Mouse (Mus musculus): Measurements from ENCODE around the gene Stx6.

Gene Stx6

DNA sequence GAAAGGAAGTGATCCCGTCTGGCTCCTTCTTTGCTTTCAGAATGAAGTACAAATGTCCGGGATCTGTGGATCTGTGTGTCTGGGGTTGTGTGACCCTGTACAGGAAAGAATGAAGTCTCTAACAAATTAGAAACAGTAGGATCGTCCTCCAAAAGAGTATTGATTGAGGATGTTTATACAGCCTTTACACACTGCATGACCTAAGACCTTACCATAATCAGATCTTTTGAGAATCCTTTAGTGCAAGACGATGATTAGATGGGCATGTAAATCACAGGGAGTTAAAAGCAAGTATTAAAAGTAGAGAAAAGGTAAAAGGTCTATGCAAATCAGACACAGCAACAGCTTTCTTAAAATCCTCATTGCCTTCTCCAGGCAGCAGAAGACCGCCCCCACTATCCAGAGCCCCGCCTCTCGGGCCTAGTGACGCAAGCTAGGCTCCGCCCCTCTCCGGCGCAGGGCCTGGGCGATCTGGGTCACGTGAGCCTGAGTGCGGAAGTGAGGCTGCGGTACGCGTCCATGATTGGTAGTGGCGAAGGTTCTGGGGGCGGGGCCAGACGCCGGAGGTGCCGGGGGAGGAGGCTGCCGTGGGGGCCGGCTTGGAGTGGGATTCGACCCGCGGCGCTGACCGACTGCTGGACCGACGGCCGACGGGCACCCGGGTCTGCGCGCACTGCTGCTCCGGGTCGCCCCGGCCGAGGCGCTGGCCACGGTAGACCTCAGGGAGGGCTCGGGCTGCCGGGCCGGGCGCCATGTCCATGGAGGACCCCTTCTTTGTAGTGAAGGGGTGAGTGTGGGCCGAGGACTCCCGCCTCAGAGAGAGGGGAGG is at the start of gene Stx6:
Gene Stx6, plus strand, starts transcription at position 575 of the 829 bp plus-strand sequence.
- peak; percentile 97 for DNase-seq (ENCODE audit: low spot score)

DNA sequence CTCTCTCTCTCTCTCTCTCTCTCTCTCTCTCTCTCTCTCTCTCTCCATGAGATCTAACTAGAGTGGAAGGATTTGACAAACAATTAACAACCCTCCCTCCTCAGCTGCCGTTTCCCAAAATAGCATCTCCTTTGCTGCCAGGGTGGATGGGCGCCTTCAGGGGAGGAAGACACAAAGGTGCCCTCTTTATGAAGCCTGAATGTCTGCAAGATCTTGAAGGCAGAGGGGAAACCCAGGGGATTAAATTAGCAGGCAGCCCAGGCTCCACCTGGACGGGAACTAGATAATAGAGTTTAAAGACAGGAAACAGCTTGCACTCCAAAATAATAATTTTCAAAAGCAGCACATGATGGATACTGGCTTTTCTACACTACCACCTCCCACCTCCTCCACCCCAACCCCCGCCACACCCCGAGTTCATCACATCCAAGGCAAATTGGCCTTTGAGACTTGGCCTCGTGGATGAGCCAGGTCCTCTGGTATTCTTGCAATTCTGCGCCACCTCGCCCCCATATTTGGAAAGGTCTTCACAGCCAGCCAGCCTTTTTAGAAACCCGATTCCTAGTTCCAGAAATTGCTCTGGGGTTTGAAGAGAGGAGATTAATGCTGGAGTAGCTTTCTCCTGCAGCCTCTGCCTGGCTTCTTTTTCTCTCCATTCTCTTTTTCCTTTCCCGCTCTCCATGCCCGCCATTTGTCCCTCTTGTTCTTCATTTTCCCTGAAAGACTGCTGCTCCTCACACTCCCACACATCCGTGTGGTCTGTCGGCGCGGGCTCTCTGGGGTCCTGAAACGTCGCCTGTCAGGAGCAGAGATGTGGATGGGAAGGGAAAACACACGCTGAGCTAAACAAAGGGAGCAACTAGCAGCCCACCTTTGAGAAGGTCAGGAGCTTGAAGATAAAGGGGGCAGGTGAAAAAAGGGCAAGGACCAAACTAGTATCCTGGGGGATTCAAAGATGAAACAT is 48.8 kb upstream of the Stx6 start:
- no peak for DNase-seq (ENCODE audit: low spot score)

DNA sequence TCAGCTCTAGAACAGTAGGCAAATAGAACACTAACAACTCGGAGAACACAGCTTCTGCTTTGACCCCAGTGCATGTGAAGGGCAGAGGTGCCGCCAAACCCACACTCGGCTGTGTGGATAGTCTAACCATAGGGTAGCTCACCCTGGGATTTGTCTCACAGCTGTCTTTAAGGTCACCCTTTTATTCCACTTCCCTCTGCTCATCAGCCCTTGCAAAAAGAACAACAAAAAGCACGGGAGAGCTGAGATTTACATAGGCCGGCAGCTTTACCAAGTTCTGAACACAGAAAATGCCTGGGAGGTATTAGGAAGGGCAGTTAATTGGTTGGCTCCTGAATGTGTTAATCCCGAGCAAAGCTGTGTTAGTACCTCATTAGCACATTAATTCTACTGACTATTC is 47.0 kb upstream of the Stx6 start:
- no peak for DNase-seq (ENCODE audit: low spot score)

DNA sequence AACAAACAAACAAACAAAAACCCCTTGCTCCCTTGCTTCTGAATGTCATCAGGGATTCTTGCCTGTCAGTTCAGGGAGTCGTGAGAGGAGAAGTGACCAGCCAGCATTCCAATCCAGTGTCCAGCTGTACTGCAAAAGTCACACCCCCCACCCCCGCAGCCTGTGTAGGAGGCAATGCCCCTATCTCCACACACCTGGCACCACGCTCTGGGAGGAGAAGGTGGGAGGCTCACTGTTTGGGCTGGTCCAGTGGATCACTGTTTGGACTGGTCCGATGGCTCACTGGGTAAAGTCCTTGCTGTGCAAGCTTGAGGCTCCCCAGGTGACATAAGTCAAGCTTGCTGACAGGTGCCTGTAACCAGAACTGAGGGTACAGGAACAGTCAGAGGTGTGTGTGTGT is 46.4 kb upstream of the Stx6 start:
- DNase-seq (ENCODE audit: low spot score), result no peak

DNA sequence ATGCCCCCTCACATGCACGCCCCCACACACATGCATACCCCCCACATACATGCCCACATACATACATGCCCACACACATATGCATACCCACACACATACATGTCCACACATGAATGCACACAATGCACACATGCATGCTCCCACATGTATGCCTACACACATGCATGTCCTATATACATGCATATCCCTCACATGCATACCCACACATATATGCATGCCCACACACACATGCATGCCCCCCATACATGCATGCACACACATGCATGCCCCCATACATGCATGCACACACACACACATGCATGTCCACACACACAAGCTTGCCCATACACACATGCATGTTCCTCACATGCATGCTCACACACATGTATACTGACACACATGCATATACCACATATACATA is 45.6 kb upstream of the Stx6 start:
- DNase-seq (ENCODE audit: low spot score), result no peak

DNA sequence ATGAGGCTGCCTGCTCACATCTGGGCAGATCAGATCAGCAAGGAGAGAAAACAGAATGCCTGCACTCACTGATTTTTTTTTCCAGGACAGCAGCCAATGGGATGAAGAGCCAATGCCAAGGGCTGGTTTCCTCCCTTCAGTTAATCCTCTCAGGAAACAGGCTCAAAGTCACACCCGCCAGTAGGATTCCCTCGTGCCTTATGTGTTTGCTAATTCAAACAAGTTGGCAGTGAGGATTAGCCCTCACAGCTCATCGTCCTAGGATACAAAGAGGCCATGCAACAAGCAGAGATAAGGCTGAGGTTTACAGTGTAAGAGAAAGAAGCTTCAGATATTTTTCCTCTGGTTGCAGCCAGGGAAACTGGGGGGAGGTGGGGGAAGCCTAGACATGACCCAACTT is 44.6 kb upstream of the Stx6 start:
- DNase-seq (ENCODE audit: low spot score), result no peak

DNA sequence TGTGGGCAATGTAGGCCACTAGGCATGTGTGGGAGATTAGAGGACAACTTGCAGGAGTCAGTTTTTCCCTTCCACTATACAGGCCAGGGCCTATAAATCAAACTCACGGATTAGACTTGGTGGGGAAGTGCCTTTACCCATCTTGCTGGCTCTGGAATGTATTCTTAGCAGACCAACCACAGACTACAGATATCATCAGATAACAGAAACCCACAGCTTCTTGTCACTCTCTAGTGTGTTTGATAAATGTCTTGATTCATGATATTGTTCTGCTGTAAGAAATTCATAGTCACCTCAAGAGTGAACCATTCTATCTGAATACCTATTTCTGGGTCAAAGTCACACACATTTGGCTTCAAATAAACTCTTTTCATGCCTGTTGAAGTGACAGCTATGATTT is 38.8 kb upstream of the Stx6 start:
- no peak for DNase-seq (ENCODE audit: low spot score)

DNA sequence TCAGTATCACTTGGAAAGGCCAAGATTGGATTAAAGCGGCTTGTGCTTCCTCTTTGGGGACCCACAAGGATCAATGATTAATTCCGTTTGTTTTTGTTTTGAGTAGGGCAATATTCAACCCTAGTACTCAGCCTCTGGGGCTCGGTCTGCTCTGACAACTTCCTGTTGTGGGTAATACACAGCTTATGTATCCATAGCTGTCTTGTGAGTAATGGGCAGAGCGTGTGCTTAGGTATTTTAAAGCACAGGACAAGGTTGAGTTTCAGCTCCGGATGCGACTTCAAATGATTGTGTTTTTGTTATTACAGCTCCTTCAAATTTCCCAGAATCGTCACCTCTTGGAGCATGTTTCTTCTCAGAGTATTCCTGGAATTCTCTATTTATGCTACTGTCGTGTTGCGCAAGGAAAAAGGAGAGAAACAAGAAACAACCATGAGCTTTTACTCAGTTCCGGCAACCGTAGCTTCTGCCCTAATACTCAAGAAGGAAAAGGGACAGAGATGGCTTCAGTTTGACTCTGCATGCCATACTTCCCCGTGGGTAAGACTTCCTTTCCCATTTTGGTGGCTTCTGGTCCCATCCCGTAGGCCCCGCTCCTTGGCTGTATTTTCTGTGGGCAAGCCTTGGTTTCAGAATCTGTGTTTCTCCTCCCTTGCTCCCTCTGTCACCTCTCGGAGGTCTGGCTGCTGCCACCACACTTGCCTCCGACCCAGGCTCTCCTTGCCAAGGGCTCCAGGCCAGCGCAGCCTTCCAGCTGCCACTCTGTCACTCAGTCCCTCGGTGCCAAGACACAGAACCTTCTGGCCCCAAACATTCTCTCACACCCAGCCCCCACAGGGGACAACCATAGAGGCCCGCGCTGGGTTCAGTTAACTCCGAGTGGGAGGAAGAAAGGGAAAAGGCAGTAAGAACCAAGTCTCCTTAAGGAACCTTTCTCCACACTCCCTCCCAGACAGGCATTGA is 36.3 kb upstream of the Stx6 start:
- DNase-seq (ENCODE audit: low spot score), result no peak

DNA sequence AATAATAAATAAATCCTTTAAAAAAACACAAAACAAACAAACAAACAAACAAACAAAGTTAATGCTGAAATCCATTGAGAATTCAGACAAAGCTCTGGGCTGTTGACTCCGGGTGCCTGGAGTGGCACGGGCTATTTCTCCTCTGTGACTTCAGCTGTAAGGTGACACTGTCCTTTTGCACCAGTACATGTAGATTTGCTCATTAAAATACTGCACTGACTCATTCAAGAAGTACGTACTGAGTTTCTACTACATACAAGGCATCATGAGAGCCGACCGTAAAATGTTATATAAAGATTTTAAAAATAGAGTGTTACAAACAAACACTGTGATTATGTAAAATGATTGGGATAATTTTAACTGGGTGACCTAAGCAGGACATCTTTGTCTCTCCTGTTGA is 34.1 kb upstream of the Stx6 start:
- no peak for DNase-seq (ENCODE audit: low spot score)

DNA sequence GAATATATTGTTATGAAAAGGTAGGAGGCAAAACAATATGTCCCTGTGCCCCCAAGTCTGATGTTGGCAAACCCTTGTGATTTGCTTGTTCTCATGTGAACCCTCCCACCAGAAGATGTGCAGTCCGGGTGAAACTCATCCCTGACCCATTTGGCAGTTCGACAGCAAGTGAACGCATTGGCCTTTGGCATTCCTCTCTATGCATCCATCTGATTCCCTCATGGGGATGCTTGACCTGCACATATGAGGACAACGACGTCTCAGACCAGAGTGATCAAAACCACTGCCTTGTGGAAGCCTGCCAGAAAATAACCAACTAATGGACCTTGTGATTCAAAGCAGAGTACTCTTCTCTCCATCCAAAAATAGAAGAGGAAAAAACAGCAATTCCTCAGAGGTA is 31.8 kb upstream of the Stx6 start:
- no peak for DNase-seq (ENCODE audit: low spot score)

DNA sequence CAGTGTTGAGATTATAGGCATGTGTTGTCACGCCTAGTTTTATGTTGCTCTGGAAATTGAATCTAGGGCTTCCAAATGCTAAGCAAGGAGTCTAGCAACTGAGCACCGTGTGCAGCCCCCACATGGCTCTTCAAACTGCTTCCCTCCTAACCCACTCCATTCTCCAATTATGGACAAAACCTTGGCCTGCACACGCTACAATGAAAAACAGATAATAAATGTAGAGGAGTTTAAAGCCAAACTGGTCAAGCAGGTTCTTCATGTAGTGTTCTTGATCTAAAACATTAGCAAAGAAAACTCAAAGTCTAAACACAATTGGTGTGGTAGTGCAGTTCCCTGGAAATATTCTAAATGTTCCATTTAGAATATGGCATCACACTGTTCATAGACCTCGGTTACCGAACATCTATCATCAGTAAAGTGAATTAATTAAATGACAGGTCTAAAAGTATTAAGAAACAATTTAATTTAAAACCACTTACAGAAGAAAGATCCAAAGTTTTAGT is 31.0 kb upstream of the Stx6 start:
- no peak for DNase-seq (ENCODE audit: low spot score)

DNA sequence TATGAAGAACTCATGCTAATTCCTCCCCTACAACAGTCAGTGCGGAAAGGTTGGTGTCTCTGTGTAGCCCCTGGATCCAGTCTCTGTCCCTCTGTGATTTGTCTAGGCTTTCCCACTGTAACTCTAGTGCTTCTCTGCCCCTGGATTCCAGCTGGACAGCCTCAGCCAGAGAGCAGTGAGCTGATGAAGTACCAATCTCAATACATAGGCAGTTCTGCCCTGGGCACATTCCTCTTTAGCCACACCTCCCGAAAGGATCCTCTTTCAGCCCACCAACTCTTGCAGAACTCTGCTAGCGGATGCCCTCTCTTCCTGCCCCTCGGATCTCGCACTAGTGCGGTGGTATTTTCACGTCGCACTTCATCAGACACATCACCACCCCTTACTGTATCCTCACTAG is 23.6 kb upstream of the Stx6 start:
- no peak for DNase-seq (ENCODE audit: low spot score)

DNA sequence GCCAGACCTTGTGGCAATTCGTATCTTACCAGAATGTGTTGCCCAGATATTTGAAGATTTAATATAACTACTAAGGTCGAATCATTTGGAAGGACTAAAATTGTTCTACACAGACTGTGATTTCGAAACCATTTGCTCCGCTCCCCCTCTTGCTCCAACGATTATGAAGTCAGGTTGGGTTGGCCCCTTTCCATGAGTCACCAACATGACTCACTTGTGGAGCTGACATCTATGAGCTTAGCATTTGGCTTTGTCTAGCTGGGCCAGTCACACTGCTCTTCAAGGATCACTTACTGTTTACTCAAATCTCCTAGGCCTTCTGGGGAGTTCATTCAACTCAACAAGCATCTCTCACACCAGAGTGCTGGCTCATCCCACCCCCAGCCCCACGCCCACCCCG is 19.7 kb upstream of the Stx6 start:
- DNase-seq (ENCODE audit: low spot score), result peak; percentile 59

DNA sequence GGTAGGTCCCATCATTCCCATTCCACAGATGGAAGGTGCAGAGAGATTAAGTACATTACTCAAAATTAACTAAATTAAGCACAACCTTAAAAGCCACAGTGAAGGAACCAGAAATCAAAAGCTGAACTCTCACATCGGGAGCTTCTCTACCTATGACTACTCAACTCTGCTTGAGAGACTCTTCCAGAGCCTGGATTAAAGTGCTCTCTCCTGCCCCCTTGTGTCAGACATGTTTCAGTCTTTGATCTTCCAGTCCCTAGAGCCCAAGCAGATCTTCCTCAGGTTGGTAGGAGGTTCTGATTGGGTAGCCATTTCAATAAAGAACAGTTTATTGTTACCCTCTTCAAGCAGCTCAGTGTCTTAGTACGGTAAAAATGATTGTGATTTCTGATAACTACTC is 18.4 kb upstream of the Stx6 start:
- DNase-seq (ENCODE audit: low spot score), result peak; percentile 58

DNA sequence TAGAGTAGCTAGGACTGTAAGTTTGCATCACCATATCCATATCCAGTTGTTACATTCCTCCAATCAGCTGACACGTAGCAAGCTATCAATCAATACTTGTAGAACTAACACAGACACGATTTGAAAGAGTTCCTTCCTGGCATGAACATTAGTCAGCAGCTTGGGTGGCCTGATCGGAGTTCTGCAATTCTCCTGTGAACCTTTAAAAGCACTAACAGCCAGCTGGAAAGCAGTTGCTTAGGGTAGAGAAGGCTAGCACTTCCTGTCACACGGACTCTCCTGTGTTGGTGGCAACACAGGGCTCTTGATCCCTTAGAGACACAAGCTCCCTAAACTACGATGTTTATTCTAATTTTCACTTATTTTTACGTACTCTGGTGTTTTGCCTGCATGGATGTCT is 12.9 kb upstream of the Stx6 start:
- DNase-seq (ENCODE audit: low spot score), result no peak

DNA sequence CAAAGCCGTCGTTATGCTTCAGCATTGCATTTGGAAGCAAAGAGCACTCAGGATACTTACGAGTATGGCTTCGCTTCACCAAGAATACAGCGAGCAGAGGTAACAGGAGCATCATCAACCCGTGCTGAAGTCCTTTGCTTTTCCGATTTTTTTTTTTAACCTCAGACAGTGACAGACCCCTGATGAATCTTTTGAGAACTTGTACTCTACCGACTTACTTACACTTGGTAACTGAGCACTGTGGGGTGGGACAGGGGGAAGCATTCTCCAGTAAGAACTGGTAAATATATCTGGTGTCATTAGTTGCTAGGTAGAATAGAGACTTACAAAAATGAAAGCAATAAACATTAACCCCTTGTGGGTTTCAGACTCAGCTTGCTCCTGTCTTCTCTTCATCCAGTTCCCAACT is 11.9 kb upstream of the Stx6 start, which contains the start of gene Mr1:
Gene Mr1, minus strand, starts transcription at position 243 of the 409 bp plus-strand sequence.
- DNase-seq (ENCODE audit: low spot score), result no peak

DNA sequence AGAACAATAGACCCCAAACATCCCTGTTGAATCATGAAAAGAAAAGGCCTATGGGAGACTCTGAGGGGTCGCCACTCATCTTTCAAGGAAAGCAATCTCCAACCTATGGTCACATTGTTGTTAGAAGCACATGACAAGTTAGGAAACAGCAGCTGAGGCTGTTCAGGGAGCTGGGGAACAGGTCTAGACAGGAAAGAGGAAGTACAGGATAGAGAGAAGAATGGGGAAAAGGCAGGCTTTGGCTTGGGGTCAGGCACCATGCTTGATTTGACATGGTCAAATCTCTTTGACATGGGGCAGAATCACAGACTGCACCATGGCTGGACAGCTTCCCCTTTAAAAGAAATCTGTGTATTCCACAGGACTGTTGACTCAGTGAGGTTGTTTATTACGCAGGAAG is 11.3 kb upstream of the Stx6 start:
- no peak for DNase-seq (ENCODE audit: low spot score)

DNA sequence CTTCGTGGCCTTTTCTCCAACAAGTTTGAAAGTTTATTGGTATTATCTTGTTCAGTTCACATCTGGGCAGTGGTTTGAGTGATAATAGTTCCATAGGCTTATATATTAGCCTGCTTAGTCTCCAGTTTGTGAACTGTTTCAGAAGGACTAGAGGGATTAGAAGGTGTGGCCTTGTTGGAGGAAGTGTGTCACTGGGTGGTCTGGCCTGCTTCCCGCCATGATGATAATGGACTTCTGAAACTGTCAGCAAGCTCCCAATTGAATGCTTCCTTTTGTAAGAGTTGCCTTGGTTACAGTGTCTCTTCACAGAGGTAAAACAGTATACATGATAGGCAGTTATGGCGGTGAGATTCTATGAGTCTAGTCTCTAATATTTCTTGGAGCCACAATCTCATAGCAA is 9.1 kb upstream of the Stx6 start:
- DNase-seq (ENCODE audit: low spot score), result no peak

DNA sequence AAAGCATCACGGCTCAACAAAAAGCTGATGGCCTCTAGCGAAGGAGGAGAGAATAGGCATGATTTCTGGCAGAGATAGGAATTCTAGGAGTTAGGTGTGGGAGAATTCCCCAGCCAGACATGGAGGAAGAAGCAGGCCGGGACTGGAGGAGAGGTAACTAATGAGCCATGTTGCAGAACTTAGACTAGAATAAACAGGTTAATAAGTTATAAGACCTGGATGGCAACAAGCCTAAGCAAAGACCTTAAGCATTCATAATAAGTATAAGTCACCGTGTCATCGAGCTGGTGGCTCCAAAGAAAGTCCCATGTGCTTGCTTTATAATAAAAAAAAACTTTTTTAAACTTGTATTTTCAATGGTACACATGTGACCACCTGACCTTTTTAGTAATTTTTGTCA is 7.7 kb upstream of the Stx6 start:
- no peak for DNase-seq (ENCODE audit: low spot score)

DNA sequence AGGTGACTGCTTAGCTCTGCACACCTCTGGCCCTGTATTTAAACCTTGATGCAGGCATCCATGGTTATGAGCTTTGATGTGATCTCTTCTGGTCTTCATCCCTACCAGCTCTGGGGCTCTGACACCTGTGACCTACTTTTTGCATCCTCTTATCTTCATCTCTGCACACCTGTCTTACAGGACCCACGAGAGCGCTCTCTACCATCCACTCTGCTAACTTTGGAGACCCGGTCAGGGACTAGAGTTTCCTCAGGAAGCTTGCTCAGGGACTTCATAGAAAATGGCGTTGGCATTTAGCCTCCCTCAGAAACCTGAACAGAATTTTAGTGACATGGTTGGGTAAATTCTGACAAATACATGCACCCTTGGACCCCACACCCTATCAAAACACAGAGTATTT is 4.6 kb upstream of the Stx6 start:
- DNase-seq (ENCODE audit: low spot score), result no peak

DNA sequence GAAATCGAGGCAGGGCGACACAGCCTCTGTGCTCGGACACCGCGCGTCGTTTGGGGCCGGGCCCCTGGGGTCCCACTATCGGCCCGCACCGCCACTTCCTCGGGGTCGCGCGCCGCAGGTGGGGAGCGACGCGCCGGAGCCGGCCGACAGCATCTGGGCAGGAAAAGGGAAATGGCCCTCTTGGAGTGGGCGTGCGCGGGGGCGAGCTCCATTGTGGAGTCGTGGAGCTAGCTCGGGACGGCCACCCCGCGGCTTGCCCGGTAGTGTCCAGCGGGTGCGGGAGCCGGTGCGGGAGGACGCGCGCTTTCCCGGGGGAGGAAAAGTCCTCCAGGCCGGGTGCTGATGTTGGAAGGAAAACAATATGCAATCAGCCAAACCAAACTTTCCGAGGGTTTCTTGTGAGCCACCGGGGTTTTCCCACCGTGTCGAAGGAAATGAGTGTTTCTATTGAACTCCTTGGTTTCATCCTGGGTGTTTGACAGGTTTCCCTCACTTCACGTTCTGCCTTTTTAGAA is 512 bp downstream of the Stx6 start:
- DNase-seq (ENCODE audit: low spot score), result peak; percentile 40

DNA sequence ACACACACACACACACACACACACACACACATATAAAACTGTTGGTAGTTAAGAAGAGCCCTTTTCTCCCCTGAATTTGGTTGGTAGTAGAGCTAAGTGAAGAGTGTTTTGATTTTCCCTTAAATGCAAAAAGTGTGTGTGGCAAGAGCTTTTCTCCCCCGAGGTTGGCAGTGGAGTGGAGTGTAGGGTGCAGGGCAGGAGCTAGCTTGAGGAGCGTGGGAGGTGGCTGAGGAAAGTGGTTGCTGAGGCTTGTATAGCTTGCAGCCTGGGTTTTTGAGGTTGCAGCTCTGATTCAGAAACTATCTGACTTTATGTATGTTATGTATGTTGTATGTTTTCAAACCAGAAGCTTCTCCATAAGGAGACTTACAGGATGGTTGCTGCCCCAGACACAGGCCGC is 8.9 kb downstream of the Stx6 start:
- no peak for DNase-seq (ENCODE audit: low spot score)
